Mouse (Mus musculus) heart, postnatal 0 days (tissue): ENCODE data around the gene Rasgrf1.

Source experiments
- CTCF ChIP-seq: IDR thresholded peaks from 2 replicates; pipeline ENCODE4 v1.5.1; 2016; ENCODE audit warnings: antibody characterized with exemption, control low read depth, low read depth
- EP300 ChIP-seq: IDR thresholded peaks from 2 replicates; pipeline ENCODE4 v1.6.1; 2016; ENCODE audit warnings: antibody characterized with exemption, low read depth

GRCm38 (mm10) chr9:90036313-90036712, 126.6 kb downstream of the Rasgrf1 start:
- TF ChIP-seq CTCF, result no peak
- no peak for TF ChIP-seq EP300
